Mouse (Mus musculus) CD4-positive, CD25-positive, alpha-beta regulatory T cell, adult 4 months (primary cell): ENCODE results near the gene Myo9b. TPM values are rescaled to one million over a fixed set of nuclear protein-coding genes. Genes with fewer than 3 reads are reported as not detected.
A peak's percentile ranks its signal among the peaks of the same experiment; 100 is the strongest.

Experiments used
- ATAC-seq: one replicate; pipeline ENCODE4 v1.8.0; 2017
- polyA plus RNA-seq, 2 experiments: library from polyadenylated mRNA; unstranded; fragments of 100-300 nt; shearing (Covaris generic); gene quantifications; one replicate each; pipeline ENCODE4 v1.2.1; 2017

Gene Myo9b
- polyA plus RNA-seq, 2 experiments from 2014 or later, result 13.8 to 16.6 TPM

GRCm38 (mm10) chr8:71391696-71392095, 119.2 kb downstream of the Myo9b start:
- no peak for ATAC-seq

GRCm38 (mm10) chr8:71392391-71392790, 119.9 kb downstream of the Myo9b start:
- ATAC-seq, result no peak

GRCm38 (mm10) chr8:71392871-71393270, 120.4 kb downstream of the Myo9b start:
- no peak for ATAC-seq

GRCm38 (mm10) chr8:71394481-71394880, 122.0 kb downstream of the Myo9b start:
- ATAC-seq, result no peak

- ATAC-seq, result no peak
These were observed 122.6 kb downstream of the Myo9b start for GRCm38 (mm10) chr8:71395071-71395470.

- ATAC-seq, result no peak
These were observed 123.1 kb downstream of the Myo9b start, which contains the start of gene Ushbp1 for GRCm38 (mm10) chr8:71395629-71396028. TSS of gene Ushbp1 (minus strand) at chr8:71395802.

- ATAC-seq, result peak; percentile 100
These were observed 124.3 kb downstream of the Myo9b start, which contains the start of gene Babam1 for GRCm38 (mm10) chr8:71396639-71397305. TSS of gene Babam1 (plus strand) at chr8:71396861.

- no peak for ATAC-seq
These were observed 125.2 kb downstream of the Myo9b start for GRCm38 (mm10) chr8:71397701-71398100.

GRCm38 (mm10) chr8:71400826-71401225, 128.3 kb downstream of the Myo9b start:
- ATAC-seq, result no peak

GRCm38 (mm10) chr8:71401454-71401853, 128.9 kb downstream of the Myo9b start:
- ATAC-seq, result no peak

GRCm38 (mm10) chr8:71402446-71402964, 130.0 kb downstream of the Myo9b start:
- ATAC-seq, result no peak

GRCm38 (mm10) chr8:71403107-71403885, 130.8 kb downstream of the Myo9b start:
- no peak for ATAC-seq

- no peak for ATAC-seq
These were observed 131.5 kb downstream of the Myo9b start for GRCm38 (mm10) chr8:71404011-71404410.

- no peak for ATAC-seq
These were observed 132.4 kb downstream of the Myo9b start for GRCm38 (mm10) chr8:71404951-71405351.

GRCm38 (mm10) chr8:71405401-71406098, 133.0 kb downstream of the Myo9b start, which contains the start of gene Ankle1:
TSS of gene Ankle1 (plus strand) at chr8:71406010.
- ATAC-seq, result peak; percentile 98

- ATAC-seq, result no peak
These were observed 133.8 kb downstream of the Myo9b start for GRCm38 (mm10) chr8:71406099-71407015.

- no peak for ATAC-seq
These were observed 134.9 kb downstream of the Myo9b start for GRCm38 (mm10) chr8:71407441-71407840.

- no peak for ATAC-seq
These were observed 135.7 kb downstream of the Myo9b start for GRCm38 (mm10) chr8:71408231-71408630.
